Mouse (Mus musculus): ENCODE measurements at regions not wholly inside any gene's neighbourhood (a gene's known extent, or its start where the extent isn't known, plus 50 kb on each side); places are given as distances from the start of the nearest gene placed in this dataset.

GRCm38 (mm10) chr3:39961836-39962640 lies 569.0 kb upstream of the Intu start:
- no peak for TF ChIP-seq POLR2A (IDR thresholded peaks at IDR 0.05; ENCODE audit: borderline replicate concordance, extremely low read depth, insufficient read depth, insufficient read length)
- H3K4me2 ChIP-seq (replicated peaks; ENCODE audit: low read depth, low read length, severe bottlenecking) = no peak overlapping the region
- H3K9me3 ChIP-seq (ENCODE audit: control insufficient read depth, low read length) = peaks cover 3% of the 10 kb centered on the region; the same call in 1 of the 2 replicates
- no peaks in the 10 kb centered on the region for H3K36me3 ChIP-seq (ENCODE audit: control insufficient read depth, insufficient read depth, low read length)
- H3K4me3 ChIP-seq (replicated peaks; ENCODE audit: low read length) = no peak overlapping the region
- H3K27me3 ChIP-seq (ENCODE audit: control insufficient read depth, insufficient read depth, low read length) = no peaks in the 10 kb centered on the region
- H3K27ac ChIP-seq (replicated peaks; ENCODE audit: low read depth, low read length) = no peak overlapping the region
- DNase-seq (ENCODE audit: low spot score) (peak; percentile 40), ATAC-seq (ENCODE audit: low FRiP score, low read depth) (peak; percentile 19; the same call in 1 of the 2 replicates)
- H3K9ac ChIP-seq (ENCODE audit: low read depth, low read length, severe bottlenecking) = no peak overlapping the region
- WGBS = 6% methylated on average over 7 of the region's 7 CpGs
- peaks cover 12% of the 10 kb centered on the region for H3K4me1 ChIP-seq (ENCODE audit: control insufficient read depth, insufficient read depth, low read length)

- no peak for TF ChIP-seq POLR2A (IDR thresholded peaks at IDR 0.05; ENCODE audit: borderline replicate concordance, extremely low read depth, insufficient read depth, insufficient read length)
- no peak overlapping the region for H3K27ac ChIP-seq (replicated peaks; ENCODE audit: low read depth, low read length)
- H3K9ac ChIP-seq (ENCODE audit: low read depth, low read length, severe bottlenecking) = no peak overlapping the region
- no peak overlapping the region for H3K4me2 ChIP-seq (replicated peaks; ENCODE audit: low read depth, low read length, severe bottlenecking)
- peaks cover 12% of the 10 kb centered on the region for H3K4me1 ChIP-seq (ENCODE audit: control insufficient read depth, insufficient read depth, low read length)
- H3K9me3 ChIP-seq (ENCODE audit: control insufficient read depth, low read length) = no peaks in the 10 kb centered on the region
- DNase-seq (ENCODE audit: low spot score) (no peak), ATAC-seq (ENCODE audit: low FRiP score, low read depth) (no peak)
- WGBS = 89% methylated on average over 2 of the region's 2 CpGs
- H3K36me3 ChIP-seq (ENCODE audit: control insufficient read depth, insufficient read depth, low read length) = no peaks in the 10 kb centered on the region
- no peaks in the 10 kb centered on the region for H3K27me3 ChIP-seq (ENCODE audit: control insufficient read depth, insufficient read depth, low read length)
- no peak overlapping the region for H3K4me3 ChIP-seq (replicated peaks; ENCODE audit: low read length)
Observed at GRCm38 (mm10) chr3:39965431-39965830, 565.7 kb upstream of the Intu start.

GRCm38 (mm10) chr3:39966390-39966789 lies 564.7 kb upstream of the Intu start:
- TF ChIP-seq POLR2A (IDR thresholded peaks at IDR 0.05; ENCODE audit: borderline replicate concordance, extremely low read depth, insufficient read depth, insufficient read length) = no peak
- ATAC-seq (ENCODE audit: low FRiP score, low read depth) (no peak), DNase-seq (ENCODE audit: low spot score) (no peak)
- no peak overlapping the region for H3K9ac ChIP-seq (ENCODE audit: low read depth, low read length, severe bottlenecking)
- no peaks in the 10 kb centered on the region for H3K27me3 ChIP-seq (ENCODE audit: control insufficient read depth, insufficient read depth, low read length)
- H3K27ac ChIP-seq (replicated peaks; ENCODE audit: low read depth, low read length) = no peak overlapping the region
- no peaks in the 10 kb centered on the region for H3K36me3 ChIP-seq (ENCODE audit: control insufficient read depth, insufficient read depth, low read length)
- H3K4me3 ChIP-seq (replicated peaks; ENCODE audit: low read length) = no peak overlapping the region
- WGBS = 97% methylated on average over 2 of the region's 2 CpGs
- peaks cover 12% of the 10 kb centered on the region for H3K4me1 ChIP-seq (ENCODE audit: control insufficient read depth, insufficient read depth, low read length)
- no peak overlapping the region for H3K4me2 ChIP-seq (replicated peaks; ENCODE audit: low read depth, low read length, severe bottlenecking)
- no peaks in the 10 kb centered on the region for H3K9me3 ChIP-seq (ENCODE audit: control insufficient read depth, low read length)

DNA sequence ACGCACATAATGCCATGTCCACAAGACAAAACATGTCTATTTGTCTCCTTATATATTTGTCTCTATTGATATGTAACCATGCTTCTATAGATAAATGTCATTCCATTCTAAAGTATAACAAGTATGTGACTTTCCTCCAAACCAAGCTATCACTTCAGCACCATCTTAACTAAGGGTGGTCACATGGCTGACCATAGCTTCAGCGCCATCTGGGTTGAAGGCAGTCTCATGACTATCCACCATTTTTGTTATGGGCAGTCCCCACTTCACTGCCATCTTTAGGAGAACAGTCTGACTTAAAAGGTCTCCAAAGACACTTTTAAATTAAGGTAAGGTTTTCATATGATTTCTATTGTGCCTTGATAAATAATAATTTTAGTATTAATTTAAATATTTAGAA lies 554.1 kb upstream of the Intu start:
- H3K4me3 ChIP-seq (replicated peaks; ENCODE audit: low read length) = no peak overlapping the region
- H3K9ac ChIP-seq (ENCODE audit: low read depth, low read length, severe bottlenecking) = no peak overlapping the region
- ATAC-seq (ENCODE audit: low FRiP score, low read depth) (no peak), DNase-seq (ENCODE audit: low spot score) (no peak)
- H3K36me3 ChIP-seq (ENCODE audit: control insufficient read depth, insufficient read depth, low read length) = no peaks in the 10 kb centered on the region
- H3K9me3 ChIP-seq (ENCODE audit: control insufficient read depth, low read length) = no peaks in the 10 kb centered on the region
- H3K4me2 ChIP-seq (replicated peaks; ENCODE audit: low read depth, low read length, severe bottlenecking) = no peak overlapping the region
- no peaks in the 10 kb centered on the region for H3K27me3 ChIP-seq (ENCODE audit: control insufficient read depth, insufficient read depth, low read length)
- H3K27ac ChIP-seq (replicated peaks; ENCODE audit: low read depth, low read length) = no peak overlapping the region
- WGBS = 96% methylated on average over 2 of the region's 2 CpGs
- no peaks in the 10 kb centered on the region for H3K4me1 ChIP-seq (ENCODE audit: control insufficient read depth, insufficient read depth, low read length)
- no peak for TF ChIP-seq POLR2A (IDR thresholded peaks at IDR 0.05; ENCODE audit: borderline replicate concordance, extremely low read depth, insufficient read depth, insufficient read length)

DNA sequence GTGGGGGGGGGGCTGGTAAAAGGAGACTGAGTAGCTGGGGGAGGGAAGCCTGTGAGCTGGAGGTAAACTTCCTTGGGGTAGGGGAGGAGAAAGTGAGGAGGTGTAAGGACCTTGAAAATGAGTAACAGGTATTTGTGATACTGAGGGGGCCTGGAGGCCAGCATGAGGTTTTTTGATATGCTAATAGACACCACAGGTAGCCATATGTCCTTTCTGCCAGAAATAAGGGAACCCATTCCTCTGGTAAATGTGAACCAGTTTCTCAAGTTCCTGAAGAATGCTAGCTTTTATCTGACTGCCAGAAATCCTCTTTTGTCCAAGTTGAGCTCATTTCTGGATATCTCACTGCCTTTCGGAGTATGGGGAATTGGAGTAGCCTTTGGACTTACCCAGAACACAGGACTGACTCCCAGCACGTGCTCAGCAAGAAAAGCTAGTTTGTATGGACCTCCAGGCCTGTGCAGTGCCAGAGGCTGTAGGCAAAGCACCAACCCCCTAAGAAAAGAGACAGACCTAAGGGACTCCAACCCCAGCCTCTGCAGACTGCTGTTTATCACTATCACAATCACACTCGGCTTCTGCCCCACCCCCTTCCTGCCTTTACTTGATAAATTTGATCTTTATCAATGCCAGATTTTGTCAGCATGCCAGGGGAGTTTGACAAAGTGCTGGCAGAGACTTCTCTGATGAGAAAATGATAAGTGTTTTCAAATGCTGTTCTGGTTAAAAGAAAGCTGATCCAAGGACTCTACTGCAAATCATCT lies 552.0 kb upstream of the Intu start:
- H3K4me1 ChIP-seq (ENCODE audit: control insufficient read depth, insufficient read depth, low read length) = no peaks in the 10 kb centered on the region
- H3K27ac ChIP-seq (replicated peaks; ENCODE audit: low read depth, low read length) = no peak overlapping the region; the same call in 1 of the 2 replicates
- WGBS = 22% methylated on average over 3 of the region's 3 CpGs
- ATAC-seq (ENCODE audit: low FRiP score, low read depth) (no peak), DNase-seq (ENCODE audit: low spot score) (peak; percentile 75)
- no peak for TF ChIP-seq POLR2A (IDR thresholded peaks at IDR 0.05; ENCODE audit: borderline replicate concordance, extremely low read depth, insufficient read depth, insufficient read length)
- no peak overlapping the region for H3K4me3 ChIP-seq (replicated peaks; ENCODE audit: low read length)
- H3K9ac ChIP-seq (ENCODE audit: low read depth, low read length, severe bottlenecking) = no peak overlapping the region
- no peak overlapping the region for H3K4me2 ChIP-seq (replicated peaks; ENCODE audit: low read depth, low read length, severe bottlenecking)
- H3K27me3 ChIP-seq (ENCODE audit: control insufficient read depth, insufficient read depth, low read length) = no peaks in the 10 kb centered on the region
- H3K36me3 ChIP-seq (ENCODE audit: control insufficient read depth, insufficient read depth, low read length) = no peaks in the 10 kb centered on the region
- H3K9me3 ChIP-seq (ENCODE audit: control insufficient read depth, low read length) = no peaks in the 10 kb centered on the region
